Mouse (Mus musculus): ENCODE measurements around the gene Aoc1. TPM values are rescaled to one million over a fixed set of nuclear protein-coding genes. Genes with fewer than 3 reads are reported as not detected.

Gene Aoc1
- polyA plus RNA-seq, 1 experiment from 2014 or later, result 4.9 TPM

DNA sequence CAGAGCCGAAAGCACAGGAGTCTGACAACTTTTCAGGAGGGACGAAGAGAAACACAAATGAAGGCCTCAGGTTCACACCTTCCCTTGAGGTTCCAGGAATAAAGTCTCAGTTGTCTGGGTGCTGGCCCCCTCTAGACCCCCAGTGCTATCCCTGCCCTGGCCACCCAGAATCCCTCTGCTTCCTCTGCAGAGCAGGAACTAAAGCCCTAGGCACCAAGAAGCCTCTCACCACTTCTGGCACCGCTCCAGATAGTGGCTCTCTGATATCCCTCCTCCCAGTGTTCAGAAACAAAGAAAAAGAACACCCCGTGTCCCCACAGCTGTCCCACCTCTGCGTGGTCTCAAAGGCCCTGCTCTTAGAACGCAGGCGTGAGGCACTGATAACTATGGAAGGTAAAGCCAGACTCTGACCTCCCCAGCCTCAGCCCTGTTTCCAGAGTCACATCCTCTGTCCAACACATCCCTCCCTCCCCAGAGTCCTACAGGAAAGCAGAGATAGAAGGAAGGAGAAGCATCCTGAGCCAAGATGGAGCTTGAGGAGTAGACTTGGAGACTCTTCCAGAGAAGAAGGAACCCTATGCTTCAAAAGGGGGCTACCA lies 32.2 kb upstream of the Aoc1 start, which contains the start of gene Tmem176a:
TSS of gene Tmem176a (plus strand) at position 549 of the 599 bp plus-strand sequence.
- Histone ChIP-seq H3K27ac (ENCODE audit: low read length) (peak within 1 kb of the TSS; percentile 96), H3K4me3 (ENCODE audit: low read depth, low read length) (peak within 1 kb of the TSS; percentile 56), H3K27me3 (replicated peaks; ENCODE audit: insufficient read depth, low read length) (no peaks in the 10 kb centered on the region), H3K4me1 (ENCODE audit: insufficient read depth, low read depth, low read length) (peaks cover 16% of the 10 kb centered on the region; the same call in 1 of the 2 replicates), H3K36me3 (ENCODE audit: insufficient read depth, low read length) (peaks cover 21% of the 10 kb centered on the region; the same call in 1 of the 2 replicates), H3K9ac (replicated peaks; ENCODE audit: low read depth) (peak within 1 kb of the TSS; percentile 69), H3K4me2 (replicated peaks; ENCODE audit: low read depth, low read length) (peak within 1 kb of the TSS; percentile 62), H3K9me3 (ENCODE audit: low read length) (no peaks in the 10 kb centered on the region)
- 5% methylated on average over 7 of the region's 7 CpGs for WGBS
- no peak for TF ChIP-seq CTCF (IDR thresholded peaks at IDR 0.05)
- ATAC-seq (peak; percentile 25), DNase-seq (ENCODE audit: low spot score) (peak; percentile 73)

DNA sequence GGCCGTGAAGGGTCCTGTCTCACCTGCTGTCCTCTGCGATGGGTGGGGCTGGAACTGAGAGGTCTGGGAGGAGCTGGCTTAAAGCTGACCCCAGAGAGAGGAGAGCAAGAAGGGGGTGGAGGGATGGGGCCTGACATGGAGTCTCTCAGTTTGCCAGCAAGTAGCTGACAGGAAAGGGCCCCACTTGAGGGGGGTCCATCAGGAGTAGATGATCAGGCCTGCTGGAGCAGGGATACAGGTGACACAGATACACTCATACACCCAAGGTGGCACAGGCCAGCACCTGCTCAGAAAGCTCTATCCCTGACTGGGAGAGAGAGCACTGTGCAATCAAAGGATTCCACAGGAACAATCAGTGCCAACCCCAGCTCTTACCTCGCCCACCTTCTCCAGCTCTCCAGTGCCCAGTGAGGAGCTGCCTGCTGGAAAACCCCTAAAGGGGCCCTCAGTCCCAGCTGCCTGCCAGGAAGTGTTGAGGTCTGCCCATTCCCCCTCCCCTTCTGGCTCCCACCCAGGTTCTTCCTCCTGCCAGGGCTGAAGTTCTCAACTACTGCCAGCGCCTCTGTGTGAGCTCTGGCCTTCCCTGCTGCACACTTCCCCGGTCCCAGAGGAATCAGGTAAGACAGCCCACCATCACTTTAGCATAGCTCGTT lies 31.6 kb upstream of the Aoc1 start, which contains the start of gene Tmem176b:
TSS of gene Tmem176b (minus strand) at position 524 of the 653 bp plus-strand sequence.
- peak within 1 kb of the TSS; percentile 96 for H3K27ac ChIP-seq (ENCODE audit: low read length)
- 0% methylated on average over 6 of the region's 6 CpGs for WGBS
- DNase-seq (ENCODE audit: low spot score), result peak; percentile 98
- H3K27me3 ChIP-seq (replicated peaks; ENCODE audit: insufficient read depth, low read length), result no peaks in the 10 kb centered on the region
- ATAC-seq, result peak; percentile 94
- H3K36me3 ChIP-seq (ENCODE audit: insufficient read depth, low read length), result peaks cover 17% of the 10 kb centered on the region; the same call in 1 of the 2 replicates
- peaks cover 16% of the 10 kb centered on the region; the same call in 1 of the 2 replicates for H3K4me1 ChIP-seq (ENCODE audit: insufficient read depth, low read depth, low read length)
- peak within 1 kb of the TSS; percentile 69 for H3K9ac ChIP-seq (replicated peaks; ENCODE audit: low read depth)
- peak; percentile 14; the same call in 1 of the 2 replicates for TF ChIP-seq CTCF (IDR thresholded peaks at IDR 0.05)
- peak; percentile 90 for TF ChIP-seq EP300 (IDR thresholded peaks at IDR 0.05)
- H3K4me2 ChIP-seq (replicated peaks; ENCODE audit: low read depth, low read length), result peak within 1 kb of the TSS; percentile 62
- H3K9me3 ChIP-seq (ENCODE audit: low read length), result no peaks in the 10 kb centered on the region
- peak within 1 kb of the TSS; percentile 56 for H3K4me3 ChIP-seq (ENCODE audit: low read depth, low read length)

DNA sequence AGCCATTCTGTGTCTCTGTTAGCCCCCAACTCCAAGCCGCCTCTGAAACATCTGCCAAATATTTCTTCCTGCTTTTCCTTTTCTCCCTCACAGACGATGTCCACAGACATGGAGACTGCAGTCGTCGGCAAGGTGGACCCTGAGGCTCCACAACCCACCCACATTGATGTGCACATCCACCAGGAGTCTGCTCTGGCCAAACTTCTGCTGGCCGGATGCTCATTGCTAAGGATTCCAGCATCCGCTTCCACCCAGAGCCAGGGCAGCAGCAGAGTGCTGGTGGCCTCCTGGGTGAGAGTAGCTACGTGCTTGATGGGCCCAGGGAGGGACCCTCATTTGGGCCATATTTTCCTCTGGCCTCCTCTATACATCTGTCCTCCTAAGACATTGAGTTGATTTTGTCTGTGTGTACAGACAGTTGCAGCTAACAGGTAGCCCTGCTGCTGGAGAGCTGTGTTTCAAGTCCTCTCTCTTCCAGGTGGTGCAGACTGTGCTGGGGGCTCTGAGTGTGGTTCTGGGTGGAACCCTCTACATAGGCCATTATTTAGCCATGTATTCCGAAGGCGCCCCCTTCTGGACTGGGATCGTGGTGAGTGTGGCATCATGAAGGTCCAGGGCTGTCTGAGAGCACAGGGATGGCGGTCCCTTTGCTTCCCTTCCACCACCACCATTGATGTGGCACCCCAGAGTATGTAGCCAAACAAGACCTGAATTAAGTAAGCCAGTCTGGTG lies 30.4 kb upstream of the Aoc1 start:
- peak overlapping the region; percentile 62 for H3K4me2 ChIP-seq (replicated peaks; ENCODE audit: low read depth, low read length)
- peak overlapping the region; percentile 53 for H3K9ac ChIP-seq (replicated peaks; ENCODE audit: low read depth)
- H3K27ac ChIP-seq (ENCODE audit: low read length), result peak overlapping the region; percentile 96
- H3K4me1 ChIP-seq (ENCODE audit: insufficient read depth, low read depth, low read length), result peaks cover 14% of the 10 kb centered on the region; the same call in 1 of the 2 replicates
- 27% methylated on average over 11 of the region's 11 CpGs for WGBS
- ATAC-seq (no peak), DNase-seq (ENCODE audit: low spot score) (peak; percentile 60)
- H3K4me3 ChIP-seq (ENCODE audit: low read depth, low read length), result peak overlapping the region; percentile 56
- no peaks in the 10 kb centered on the region for H3K27me3 ChIP-seq (replicated peaks; ENCODE audit: insufficient read depth, low read length)
- TF ChIP-seq CTCF (IDR thresholded peaks at IDR 0.05), result peak; percentile 74
- no peak for TF ChIP-seq EP300 (IDR thresholded peaks at IDR 0.05)
- H3K36me3 ChIP-seq (ENCODE audit: insufficient read depth, low read length), result peaks cover 11% of the 10 kb centered on the region; the same call in 1 of the 2 replicates
- H3K9me3 ChIP-seq (ENCODE audit: low read length), result no peaks in the 10 kb centered on the region

DNA sequence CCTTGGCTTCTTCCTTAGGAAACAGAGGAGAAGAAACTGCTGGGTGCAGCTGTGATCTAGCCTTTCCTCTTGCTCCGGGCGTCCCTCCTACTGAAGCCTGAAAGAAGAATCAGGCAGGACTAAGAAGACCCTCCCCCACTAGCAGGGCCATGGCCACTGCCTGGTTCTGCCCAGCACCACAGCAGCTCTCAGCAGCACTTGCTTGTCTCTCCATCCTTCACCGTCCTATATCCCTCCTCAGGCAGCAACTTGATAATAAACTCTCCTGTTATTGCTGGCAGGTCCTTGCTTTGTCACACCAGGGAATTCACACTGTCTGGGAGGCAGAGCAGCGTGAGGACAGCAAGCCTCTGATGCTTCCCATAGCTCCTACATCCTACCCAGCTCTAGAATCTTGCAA lies 27.6 kb upstream of the Aoc1 start:
- Histone ChIP-seq H3K9ac (replicated peaks; ENCODE audit: low read depth) (no peak overlapping the region), H3K27me3 (replicated peaks; ENCODE audit: insufficient read depth, low read length) (no peaks in the 10 kb centered on the region), H3K27ac (ENCODE audit: low read length) (no peak overlapping the region), H3K4me1 (ENCODE audit: insufficient read depth, low read depth, low read length) (peaks cover 14% of the 10 kb centered on the region; the same call in 1 of the 2 replicates), H3K9me3 (ENCODE audit: low read length) (no peaks in the 10 kb centered on the region), H3K36me3 (ENCODE audit: insufficient read depth, low read length) (peaks cover 11% of the 10 kb centered on the region; the same call in 1 of the 2 replicates), H3K4me3 (ENCODE audit: low read depth, low read length) (no peak overlapping the region), H3K4me2 (replicated peaks; ENCODE audit: low read depth, low read length) (no peak overlapping the region)
- TF ChIP-seq EP300 (IDR thresholded peaks at IDR 0.05) (no peak), CTCF (IDR thresholded peaks at IDR 0.05) (no peak)
- ATAC-seq (no peak), DNase-seq (ENCODE audit: low spot score) (no peak)
- WGBS, result 66% methylated on average over 4 of the region's 4 CpGs

DNA sequence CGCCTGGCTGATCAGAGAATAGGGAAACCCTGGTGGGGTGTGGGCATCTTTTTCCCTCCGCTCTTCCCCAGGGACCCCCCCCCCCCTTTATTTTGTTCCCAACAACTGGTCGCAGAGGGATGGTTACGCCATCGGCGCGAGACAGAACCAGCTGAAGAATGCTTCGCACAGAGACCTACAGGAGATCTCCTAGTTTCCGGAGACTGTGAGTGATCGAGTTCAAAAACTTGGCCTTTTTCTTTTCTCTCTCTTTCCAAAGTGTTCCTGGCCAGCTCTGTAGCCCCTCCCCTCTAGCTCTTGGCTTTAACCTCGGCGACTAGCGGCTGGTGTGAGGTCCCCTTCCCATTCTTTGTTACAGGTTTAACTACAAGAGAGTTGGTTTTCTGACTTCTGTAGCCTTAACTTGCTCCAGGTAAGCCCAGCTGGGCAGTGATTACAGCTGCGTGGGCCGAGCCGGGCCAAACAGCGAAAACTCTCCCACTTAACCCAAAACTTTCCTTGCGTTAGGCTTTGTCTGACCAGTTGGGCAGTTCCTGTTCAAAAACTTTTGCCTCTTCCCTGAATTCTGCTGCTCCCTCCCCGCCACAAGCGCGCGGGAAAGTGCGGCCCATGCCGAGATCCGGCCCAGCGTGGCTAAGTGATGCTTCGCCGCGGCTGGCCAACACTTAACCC lies 20.7 kb upstream of the Aoc1 start:
- peak overlapping the region; percentile 56 for H3K4me2 ChIP-seq (replicated peaks; ENCODE audit: low read depth, low read length)
- H3K36me3 ChIP-seq (ENCODE audit: insufficient read depth, low read length), result no peaks in the 10 kb centered on the region
- no peaks in the 10 kb centered on the region for H3K9me3 ChIP-seq (ENCODE audit: low read length)
- peak overlapping the region; percentile 32; the same call in 1 of the 2 replicates for H3K9ac ChIP-seq (replicated peaks; ENCODE audit: low read depth)
- WGBS, result 1% methylated on average over 28 of the region's 29 CpGs
- H3K27ac ChIP-seq (ENCODE audit: low read length), result peak overlapping the region; percentile 85
- peak overlapping the region; percentile 33 for H3K4me3 ChIP-seq (ENCODE audit: low read depth, low read length)
- DNase-seq (ENCODE audit: low spot score) (peak; percentile 86), ATAC-seq (peak; percentile 83)
- no peak for TF ChIP-seq EP300 (IDR thresholded peaks at IDR 0.05)
- TF ChIP-seq CTCF (IDR thresholded peaks at IDR 0.05), result no peak
- H3K27me3 ChIP-seq (replicated peaks; ENCODE audit: insufficient read depth, low read length), result no peaks in the 10 kb centered on the region
- H3K4me1 ChIP-seq (ENCODE audit: insufficient read depth, low read depth, low read length), result no peaks in the 10 kb centered on the region

Data from lung, postnatal 0 days (tissue).